7 mouse cellular contexts compared by ENCODE assay signal in the genomic region with DNA sequence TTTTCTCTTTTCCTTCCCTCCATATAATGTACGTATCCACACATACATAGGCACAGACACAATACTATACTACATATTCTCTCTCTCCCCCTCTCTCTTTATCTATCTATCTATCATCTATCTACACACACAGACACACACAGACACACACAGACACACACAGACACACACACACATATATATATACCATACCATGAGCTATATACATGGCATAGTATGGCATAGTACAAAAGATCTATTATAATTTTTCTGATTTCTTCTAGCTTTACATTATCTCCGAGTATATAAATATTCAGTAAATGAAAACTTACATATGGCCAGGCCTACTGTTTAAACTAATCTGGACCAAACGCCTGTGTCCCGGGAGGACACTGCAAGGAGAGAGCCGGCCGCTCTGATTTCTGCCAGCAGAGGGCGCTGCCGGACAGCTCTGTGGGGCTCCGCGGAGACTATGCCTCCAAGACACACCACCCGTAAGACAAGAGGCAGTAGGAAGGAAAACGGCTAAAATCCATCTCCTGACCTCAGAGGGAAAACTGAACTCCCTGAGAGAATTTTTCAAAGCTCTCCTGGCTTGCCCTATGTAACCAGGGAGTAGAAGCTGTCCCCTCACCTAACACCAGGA. TPM values are rescaled to one million over a fixed set of nuclear protein-coding genes. Genes with fewer than 3 reads are reported as not detected.
DNase-seq lines count a peak whose midpoint lies in the region; ATAC-seq and TF ChIP-seq lines count a peak whose summit lies in the region.

No protein-coding gene starts in this region.

- peak; percentile 99 for TF ChIP-seq CTCF in small intestine, adult 2 months (IDR thresholded peaks at IDR 0.05; ENCODE audit: extremely low read depth, insufficient read length, insufficient replicate concordance, low read depth, low read length)

- peaks cover under 1% of the 10 kb centered on the region for H3K4me1 ChIP-seq in limb, embryonic 11.5 days (ENCODE audit: control insufficient read depth, insufficient read depth, low read length)
- H3K4me1 ChIP-seq in midbrain, embryonic 14.5 days (ENCODE audit: control insufficient read depth, insufficient read depth, low read length), result peaks cover 12% of the 10 kb centered on the region
- no peaks in the 10 kb centered on the region for H3K4me1 ChIP-seq in small intestine, adult 2 months (ENCODE audit: control insufficient read depth, insufficient read depth, insufficient read length, low read length)

- WGBS in limb, embryonic 11.5 days, result 8% methylated on average over 12 of the region's 12 CpGs
- 8% methylated on average over 12 of the region's 12 CpGs for WGBS in midbrain, embryonic 14.5 days
- WGBS in small intestine, adult 2 months, result 9% methylated on average over 12 of the region's 12 CpGs

- no peak for TF ChIP-seq POLR2A in small intestine, adult 2 months (IDR thresholded peaks at IDR 0.05; ENCODE audit: low read depth, low read length)

- H3K4me2 ChIP-seq in limb, embryonic 11.5 days (ENCODE audit: low read depth, severe bottlenecking), result no peak overlapping the region
- no peak overlapping the region for H3K4me2 ChIP-seq in midbrain, embryonic 14.5 days (ENCODE audit: low read length)

- no peak overlapping the region for H3K27ac ChIP-seq in limb, embryonic 11.5 days (replicated peaks; ENCODE audit: low read depth, low read length)
- H3K27ac ChIP-seq in midbrain, embryonic 14.5 days (replicated peaks; ENCODE audit: low read depth, low read length), result peak overlapping the region; percentile 32; the same call in 1 of the 2 replicates
- no peak overlapping the region for H3K27ac ChIP-seq in small intestine, adult 2 months (ENCODE audit: insufficient read depth, low read depth, low read length)

- no peaks in the 10 kb centered on the region for H3K36me3 ChIP-seq in limb, embryonic 11.5 days (ENCODE audit: control insufficient read depth, insufficient read depth, low read length)
- no peaks in the 10 kb centered on the region for H3K36me3 ChIP-seq in midbrain, embryonic 14.5 days (ENCODE audit: control insufficient read depth, insufficient read depth, low read length)
- H3K36me3 ChIP-seq in small intestine, adult 2 months (ENCODE audit: control insufficient read depth, insufficient read depth, low read length), result no peaks in the 10 kb centered on the region

- H3K4me3 ChIP-seq in limb, embryonic 11.5 days (ENCODE audit: low read depth, low read length), result no peak overlapping the region
- H3K4me3 ChIP-seq in midbrain, embryonic 14.5 days (replicated peaks; ENCODE audit: low read depth, low read length), result no peak overlapping the region
- H3K4me3 ChIP-seq in small intestine, adult 2 months (ENCODE audit: low read depth, low read length), result no peak overlapping the region

- peak; percentile 90 for ATAC-seq in granulocyte monocyte progenitor cell, adult 5-6 weeks (replicated peaks; ENCODE audit: poor library complexity, severe bottlenecking)
- peak; percentile 80 for ATAC-seq in limb, embryonic 11.5 days (ENCODE audit: insufficient number of reproducible peaks, low FRiP score, low TSS enrichment, low read depth)
- peak; percentile 85 for ATAC-seq in midbrain, embryonic 14.5 days (ENCODE audit: low FRiP score, low TSS enrichment)

- DNase-seq in adrenal gland, adult 8-10 months, result peak; percentile 75
- peak; percentile 88 for DNase-seq in embryo, embryonic 9.5 days (ENCODE audit: extremely low spot score)
- peak; percentile 91 for DNase-seq in kidney, adult 18-20 months
- peak; percentile 95 for DNase-seq in limb, embryonic 11.5 days (ENCODE audit: low spot score)
- peak; percentile 93 for DNase-seq in midbrain, embryonic 14.5 days

- H3K9ac ChIP-seq in limb, embryonic 11.5 days (ENCODE audit: low read length), result no peak overlapping the region
- 0 out of 2 replicates have a peak overlapping the region, but pooled peaks have one; percentile 23 for H3K9ac ChIP-seq in midbrain, embryonic 14.5 days (replicated peaks; ENCODE audit: low read length)

- no peaks in the 10 kb centered on the region for H3K27me3 ChIP-seq in limb, embryonic 11.5 days (ENCODE audit: control insufficient read depth, insufficient read depth, low read length)
- no peaks in the 10 kb centered on the region for H3K27me3 ChIP-seq in midbrain, embryonic 14.5 days (ENCODE audit: control insufficient read depth, insufficient read depth, low read length)
- no peaks in the 10 kb centered on the region for H3K27me3 ChIP-seq in small intestine, adult 2 months (ENCODE audit: control insufficient read depth, insufficient read depth, low read length)

- H3K9me3 ChIP-seq in limb, embryonic 11.5 days (ENCODE audit: control insufficient read depth, low read length), result no peaks in the 10 kb centered on the region
- H3K9me3 ChIP-seq in midbrain, embryonic 14.5 days (ENCODE audit: control insufficient read depth, low read length), result no peaks in the 10 kb centered on the region

RNA-seq across cellular contexts. Expression of a gene that starts 7.2 kb away (rescaled TPM):
- total RNA-seq in adrenal gland, adult 8-10 months (2022), result 100 to 1,000 TPM in 3 of 4 experiments, 10 to 100 TPM in 1; 69.8 to 491 (median 335) TPM
- not detected in 2 replicates for total RNA-seq in granulocyte monocyte progenitor cell, adult 5-6 weeks (2014; fragmentation: Nextera tagmentation)
- total RNA-seq in granulocyte monocyte progenitor cell, adult 5-6 weeks (2017), result not detected in 2 replicates
- 0.27 TPM in 1 of 2 replicates, not detected in the other for polyA plus RNA-seq in limb, embryonic 11.5 days (2014; fragmentation: Nextera tagmentation; extraction: Ambion mirVana)
- 1.2 and 1.7 TPM in 2 replicates for polyA plus RNA-seq in midbrain, embryonic 14.5 days (2014; fragmentation: Nextera tagmentation; extraction: Ambion mirVana)
- polyA plus RNA-seq in small intestine, adult 2 months (2012; rRNA removed), result 2.8 and 4.2 TPM in 2 replicates

RNA-seq across cellular contexts. Expression of a gene that starts 24.9 kb away (rescaled TPM):
- total RNA-seq in adrenal gland, adult 8-10 months (2022), result 100 to 1,000 TPM; 202 to 264 (median 251) TPM
- 174 and 187 TPM in 2 replicates for total RNA-seq in granulocyte monocyte progenitor cell, adult 5-6 weeks (2014; fragmentation: Nextera tagmentation)
- 357 and 360 TPM in 2 replicates for total RNA-seq in granulocyte monocyte progenitor cell, adult 5-6 weeks (2017)
- 337 and 342 TPM in 2 replicates for polyA plus RNA-seq in limb, embryonic 11.5 days (2014; fragmentation: Nextera tagmentation; extraction: Ambion mirVana)
- 450 and 544 TPM in 2 replicates for polyA plus RNA-seq in midbrain, embryonic 14.5 days (2014; fragmentation: Nextera tagmentation; extraction: Ambion mirVana)
- 58.2 and 89.7 TPM in 2 replicates for polyA plus RNA-seq in small intestine, adult 2 months (2012; rRNA removed)

RNA-seq across cellular contexts. Expression of a gene that starts 26.4 kb away (rescaled TPM):
- total RNA-seq in adrenal gland, adult 8-10 months (2022), result 1 to 10 TPM; 1.8 to 4.0 (median 3.0) TPM
- 3.2 and 5.0 TPM in 2 replicates for total RNA-seq in granulocyte monocyte progenitor cell, adult 5-6 weeks (2014; fragmentation: Nextera tagmentation)
- total RNA-seq in granulocyte monocyte progenitor cell, adult 5-6 weeks (2017), result 3.9 TPM in 2 replicates
- polyA plus RNA-seq in limb, embryonic 11.5 days (2014; fragmentation: Nextera tagmentation; extraction: Ambion mirVana), result 0.65 and 1.6 TPM in 2 replicates
- polyA plus RNA-seq in midbrain, embryonic 14.5 days (2014; fragmentation: Nextera tagmentation; extraction: Ambion mirVana), result 0.93 and 1.1 TPM in 2 replicates
- polyA plus RNA-seq in small intestine, adult 2 months (2012; rRNA removed), result 2.6 and 6.2 TPM in 2 replicates

RNA-seq across cellular contexts. Expression of a gene that starts 53.3 kb away (rescaled TPM):
- total RNA-seq in adrenal gland, adult 8-10 months (2022), result 10 to 100 TPM; 11.2 to 18.6 (median 15.8) TPM
- 44.2 and 52.0 TPM in 2 replicates for total RNA-seq in granulocyte monocyte progenitor cell, adult 5-6 weeks (2014; fragmentation: Nextera tagmentation)
- total RNA-seq in granulocyte monocyte progenitor cell, adult 5-6 weeks (2017), result 23.6 and 42.2 TPM in 2 replicates
- polyA plus RNA-seq in limb, embryonic 11.5 days (2014; fragmentation: Nextera tagmentation; extraction: Ambion mirVana), result 38.6 and 45.3 TPM in 2 replicates
- polyA plus RNA-seq in midbrain, embryonic 14.5 days (2014; fragmentation: Nextera tagmentation; extraction: Ambion mirVana), result 9.4 and 10.8 TPM in 2 replicates
- 3.7 and 6.4 TPM in 2 replicates for polyA plus RNA-seq in small intestine, adult 2 months (2012; rRNA removed)

RNA-seq across cellular contexts. Expression of a gene that starts 56.0 kb away (rescaled TPM):
- total RNA-seq in adrenal gland, adult 8-10 months (2022), result 10 to 100 TPM; 55.3 to 82.3 (median 72.2) TPM
- 74.7 and 78.5 TPM in 2 replicates for total RNA-seq in granulocyte monocyte progenitor cell, adult 5-6 weeks (2014; fragmentation: Nextera tagmentation)
- 64.1 and 64.8 TPM in 2 replicates for total RNA-seq in granulocyte monocyte progenitor cell, adult 5-6 weeks (2017)
- 70.7 and 73.2 TPM in 2 replicates for polyA plus RNA-seq in limb, embryonic 11.5 days (2014; fragmentation: Nextera tagmentation; extraction: Ambion mirVana)
- polyA plus RNA-seq in midbrain, embryonic 14.5 days (2014; fragmentation: Nextera tagmentation; extraction: Ambion mirVana), result 32.5 and 49.3 TPM in 2 replicates
- polyA plus RNA-seq in small intestine, adult 2 months (2012; rRNA removed), result 27.2 and 42.1 TPM in 2 replicates
